Mouse (Mus musculus) layer of hippocampus, postnatal 36 days (tissue): Measurements from ENCODE around the gene Ankrd39. TPM values are rescaled to one million over a fixed set of nuclear protein-coding genes. Genes with fewer than 3 reads are reported as not detected.

Experiments
- DNase-seq, 2 experiments: peaks; one replicate each; pipeline ENCODE4 v3.0.0; 2022
- total RNA-seq, 2 experiments: library from RNA; stranded (reverse); gene quantifications; 2 replicates each; pipeline ENCODE4 v1.2.3; 2021

Gene Ankrd39
- total RNA-seq, 2 experiments from 2014 or later: 11.9 to 12.6 TPM

- no peak for DNase-seq
Measured at GRCm38 (mm10) chr1:36529274-36529673, 18.0 kb downstream of the Ankrd39 start.

- no peak for DNase-seq
Measured at GRCm38 (mm10) chr1:36528351-36528750, 18.9 kb downstream of the Ankrd39 start.

- DNase-seq: no peak
Measured at GRCm38 (mm10) chr1:36526903-36527302, 20.3 kb downstream of the Ankrd39 start.

- DNase-seq: no peak
Measured at GRCm38 (mm10) chr1:36525774-36526173, 21.5 kb downstream of the Ankrd39 start.

GRCm38 (mm10) chr1:36524058-36524457 is 23.2 kb downstream of the Ankrd39 start:
- DNase-seq: no peak

- no peak for DNase-seq
Measured at GRCm38 (mm10) chr1:36523332-36524013, 23.8 kb downstream of the Ankrd39 start.

- no peak for DNase-seq
Measured at GRCm38 (mm10) chr1:36522210-36522609, 25.0 kb downstream of the Ankrd39 start.

GRCm38 (mm10) chr1:36519626-36520025 is 27.6 kb downstream of the Ankrd39 start:
- no peak for DNase-seq

- DNase-seq: no peak
Measured at GRCm38 (mm10) chr1:36518259-36518658, 29.0 kb downstream of the Ankrd39 start.

GRCm38 (mm10) chr1:36513718-36514117 is 33.5 kb downstream of the Ankrd39 start:
- no peak for DNase-seq

GRCm38 (mm10) chr1:36513310-36513709 is 33.9 kb downstream of the Ankrd39 start:
- DNase-seq: no peak

GRCm38 (mm10) chr1:36512966-36513280 is 34.3 kb downstream of the Ankrd39 start:
- DNase-seq: no peak

GRCm38 (mm10) chr1:36512089-36512965 is 34.9 kb downstream of the Ankrd39 start:
- DNase-seq: peak; percentile 34 to 60

GRCm38 (mm10) chr1:36511289-36512021 is 35.8 kb downstream of the Ankrd39 start, which contains the start of gene Cnnm3:
Gene Cnnm3 (plus strand): TSS chr1:36511867.
- DNase-seq: peak; percentile 99

- no peak for DNase-seq
Measured at GRCm38 (mm10) chr1:36508238-36508637, 39.0 kb downstream of the Ankrd39 start.

- DNase-seq: peak; percentile 68 to 70
Measured at GRCm38 (mm10) chr1:36501261-36501660, 46.0 kb downstream of the Ankrd39 start.

- no peak for DNase-seq
Measured at GRCm38 (mm10) chr1:36497312-36497711, 49.9 kb downstream of the Ankrd39 start.

GRCm38 (mm10) chr1:36496719-36497118 is 50.5 kb downstream of the Ankrd39 start:
- DNase-seq: no peak

- no peak for DNase-seq
Measured at GRCm38 (mm10) chr1:36493299-36493698, 53.9 kb downstream of the Ankrd39 start.

GRCm38 (mm10) chr1:36492416-36493139 is 54.7 kb downstream of the Ankrd39 start:
- no peak for DNase-seq

GRCm38 (mm10) chr1:36489661-36490060 is 57.6 kb downstream of the Ankrd39 start:
- no peak for DNase-seq
